Mouse (Mus musculus): ENCODE results near the gene Map2k3. TPM values are rescaled to one million over a fixed set of nuclear protein-coding genes. Genes with fewer than 3 reads are reported as not detected.

Gene Map2k3
- total and polyA plus RNA-seq, 3 experiments: 73.2 to 132 (median 111) TPM

DNA sequence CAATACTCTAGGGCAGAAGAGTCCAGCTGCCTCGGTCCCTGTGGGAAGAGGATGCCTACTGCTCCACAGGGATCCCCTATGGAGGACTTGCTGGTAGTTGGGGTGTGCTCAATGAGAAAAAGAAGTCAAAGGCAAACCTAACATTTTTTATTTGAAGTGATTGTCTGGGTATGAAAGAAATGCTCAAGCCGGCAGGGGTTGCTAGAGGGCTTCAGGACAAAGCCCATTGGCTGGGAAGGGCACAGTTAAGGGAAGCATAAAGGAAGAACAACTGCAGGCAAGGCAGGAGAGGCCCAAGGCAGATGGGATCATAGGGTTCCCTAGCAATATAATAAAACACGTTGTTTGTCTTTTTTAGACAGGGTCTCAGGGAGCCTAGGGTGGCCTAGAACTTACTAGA lies 23.8 kb upstream of the Map2k3 start:
- no peak overlapping the region for H3K27ac ChIP-seq (ENCODE audit: control insufficient read depth, low read depth, low read length)
- H3K27me3 ChIP-seq (ENCODE audit: control insufficient read depth in 1 of 2, insufficient read depth in 2 of 2, low read length in 2 of 2): no peaks in the 10 kb centered on the region
- H3K4me1 ChIP-seq (ENCODE audit: control insufficient read depth in 1 of 2, insufficient read depth in 2 of 2, low read length in 2 of 2): peaks cover 7 to 17% of the 10 kb centered on the region in 2 experiments
- no peak for DNase-seq (ENCODE audit: low read depth, low spot score)
- H3K79me2 ChIP-seq (ENCODE audit: control insufficient read depth, insufficient read depth, low read length, poor library complexity): peaks cover 3% of the 10 kb centered on the region; the same call in 1 of the 2 replicates
- H3K4me3 ChIP-seq (ENCODE audit: control insufficient read depth in 1 of 2, insufficient read depth in 1 of 2, low read depth in 2 of 2, low read length in 2 of 2): no peak overlapping the region
- no peak for TF ChIP-seq EP300 (IDR thresholded peaks at IDR 0.05; ENCODE audit: low read depth in 1 of 2, low read length in 2 of 2)
- TF ChIP-seq NRF1 (IDR thresholded peaks at IDR 0.05; ENCODE audit: insufficient read depth, low read depth, low read length, poor library complexity, severe bottlenecking): no peak
- no peak for TF ChIP-seq SIN3A (IDR thresholded peaks at IDR 0.05; ENCODE audit: low read length)
- TF ChIP-seq CHD1 (IDR thresholded peaks at IDR 0.05; ENCODE audit: low read depth, low read length): no peak
- no peak for TF ChIP-seq MAFK (IDR thresholded peaks at IDR 0.05; ENCODE audit: borderline replicate concordance, low read depth, low read length)
- no peak for TF ChIP-seq BHLHE40 (IDR thresholded peaks at IDR 0.05; ENCODE audit: borderline replicate concordance, low read depth, low read length)
- TF ChIP-seq POLR2A (IDR thresholded peaks at IDR 0.05; ENCODE audit: control insufficient read depth in 1 of 2, insufficient read depth in 1 of 2, low read depth in 1 of 2, low read length in 2 of 2, poor library complexity in 1 of 2): no peak
- TF ChIP-seq TCF12 (IDR thresholded peaks at IDR 0.05; ENCODE audit: low read depth, low read length): no peak
- no peak for TF ChIP-seq USF2 (IDR thresholded peaks at IDR 0.05; ENCODE audit: borderline replicate concordance in 1 of 2, insufficient read depth in 1 of 2, low read depth in 1 of 2, low read length in 2 of 2)
- TF ChIP-seq ETS1 (IDR thresholded peaks at IDR 0.05; ENCODE audit: low read depth, low read length): no peak
- H3K9me3 ChIP-seq (replicated peaks; ENCODE audit: insufficient read depth, low read length): no peaks in the 10 kb centered on the region
- no peak overlapping the region for H3K9ac ChIP-seq (ENCODE audit: control insufficient read depth, low read depth, low read length, poor library complexity, severe bottlenecking)
- peaks cover 0 to 11% of the 10 kb centered on the region in 2 experiments; a peak in 2 of 4 replicates for H3K36me3 ChIP-seq (ENCODE audit: control insufficient read depth in 1 of 2, insufficient read depth in 2 of 2, low read length in 2 of 2)

DNA sequence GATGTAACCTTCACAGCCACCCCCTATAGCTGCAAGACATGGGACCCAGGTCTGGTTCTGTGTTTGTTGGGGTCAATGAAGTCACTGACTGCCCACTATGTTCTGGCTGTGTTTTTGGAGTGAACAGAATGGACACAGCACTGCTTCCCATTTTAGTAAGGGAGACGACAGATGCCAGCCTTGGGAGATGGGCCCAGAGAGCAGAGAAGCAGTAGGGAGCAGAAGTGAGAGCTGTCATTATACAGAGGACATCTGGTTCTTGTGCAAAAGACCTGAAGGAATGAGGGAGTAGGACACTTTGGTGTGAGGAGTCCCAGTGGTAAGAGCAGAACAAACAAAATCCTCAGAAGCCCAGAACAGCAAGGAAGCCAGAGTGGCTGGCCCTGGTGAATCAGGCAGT lies 22.2 kb upstream of the Map2k3 start:
- DNase-seq (ENCODE audit: low read depth, low spot score): no peak
- peaks cover 0 to 13% of the 10 kb centered on the region in 2 experiments; a peak in 2 of 4 replicates for H3K36me3 ChIP-seq (ENCODE audit: control insufficient read depth in 1 of 2, insufficient read depth in 2 of 2, low read length in 2 of 2)
- H3K9me3 ChIP-seq (replicated peaks; ENCODE audit: insufficient read depth, low read length): no peaks in the 10 kb centered on the region
- peaks cover 7 to 18% of the 10 kb centered on the region in 2 experiments for H3K4me1 ChIP-seq (ENCODE audit: control insufficient read depth in 1 of 2, insufficient read depth in 2 of 2, low read length in 2 of 2)
- no peaks in the 10 kb centered on the region for H3K27me3 ChIP-seq (ENCODE audit: control insufficient read depth in 1 of 2, insufficient read depth in 2 of 2, low read length in 2 of 2)
- H3K4me3 ChIP-seq (ENCODE audit: control insufficient read depth in 1 of 2, insufficient read depth in 1 of 2, low read depth in 2 of 2, low read length in 2 of 2): no peak overlapping the region
- TF ChIP-seq RAD21 (IDR thresholded peaks at IDR 0.05; ENCODE audit: low read depth, low read length) (no peak), POLR2A (IDR thresholded peaks at IDR 0.05; ENCODE audit: control insufficient read depth in 1 of 2, insufficient read depth in 1 of 2, low read depth in 1 of 2, low read length in 2 of 2, poor library complexity in 1 of 2) (no peak), GATA1 (IDR thresholded peaks at IDR 0.05; ENCODE audit: low read depth, low read length) (no peak), POLR2AphosphoS5 (IDR thresholded peaks at IDR 0.05; ENCODE audit: borderline replicate concordance, low read depth, low read length) (no peak), USF2 (IDR thresholded peaks at IDR 0.05; ENCODE audit: borderline replicate concordance in 1 of 2, insufficient read depth in 1 of 2, low read depth in 1 of 2, low read length in 2 of 2) (no peak), SMC3 (IDR thresholded peaks at IDR 0.05; ENCODE audit: low read depth, low read length) (no peak), TAL1 (IDR thresholded peaks at IDR 0.05; ENCODE audit: low read length) (no peak), CTCF (IDR thresholded peaks at IDR 0.05 in 2 of 3, conservative IDR thresholded peaks at IDR 0.05 in 1 of 3; ENCODE audit: control insufficient read depth in 1 of 3, insufficient read depth in 1 of 3, low read depth in 2 of 3, low read length in 3 of 3, poor library complexity in 1 of 3, severe bottlenecking in 1 of 3) (no peak), ZNF384 (IDR thresholded peaks at IDR 0.05; ENCODE audit: low read depth, low read length) (no peak), KAT2A (conservative IDR thresholded peaks at IDR 0.05; ENCODE audit: low read depth, low read length) (no peak), JUND (IDR thresholded peaks at IDR 0.05; ENCODE audit: low read depth, low read length) (no peak), SIN3A (IDR thresholded peaks at IDR 0.05; ENCODE audit: low read length) (no peak), HCFC1 (IDR thresholded peaks at IDR 0.05; ENCODE audit: low read depth, low read length) (no peak), ZMIZ1 (IDR thresholded peaks at IDR 0.05; ENCODE audit: low read depth, low read length) (no peak), RCOR1 (IDR thresholded peaks at IDR 0.05; ENCODE audit: low read depth, low read length) (no peak), GABPA (IDR thresholded peaks at IDR 0.05; ENCODE audit: low read depth, low read length) (no peak), NELFE (IDR thresholded peaks at IDR 0.05; ENCODE audit: low read depth, low read length) (no peak), MAZ (IDR thresholded peaks at IDR 0.05; ENCODE audit: low read depth, low read length) (no peak), TBP (IDR thresholded peaks at IDR 0.05; ENCODE audit: low read depth, low read length) (no peak), MAFK (IDR thresholded peaks at IDR 0.05; ENCODE audit: borderline replicate concordance, low read depth, low read length) (no peak)
- no peak overlapping the region for H3K9ac ChIP-seq (ENCODE audit: control insufficient read depth, low read depth, low read length, poor library complexity, severe bottlenecking)
- peaks cover 5% of the 10 kb centered on the region; the same call in 1 of the 2 replicates for H3K79me2 ChIP-seq (ENCODE audit: control insufficient read depth, insufficient read depth, low read length, poor library complexity)
- no peak overlapping the region for H3K27ac ChIP-seq (ENCODE audit: control insufficient read depth, low read depth, low read length)
